Mouse (Mus musculus) bone marrow, adult 2 months (tissue): ENCODE results near the gene Ints3.

Source experiments
- CTCF ChIP-seq: fragments of 200-500 bp; IDR thresholded peaks from 2 replicates; pipeline ENCODE4 v1.5.1; 2011; ENCODE audit warnings: low read length, control low read depth; ENCODE audit not compliant: control insufficient read depth, insufficient read depth
- POLR2A ChIP-seq: fragments of 200-500 bp; IDR thresholded peaks from 2 replicates; pipeline ENCODE4 v1.6.1; 2011; ENCODE audit warnings: low read depth, mild to moderate bottlenecking, control low read depth, low read length, borderline replicate concordance; ENCODE audit not compliant: control insufficient read depth

DNA sequence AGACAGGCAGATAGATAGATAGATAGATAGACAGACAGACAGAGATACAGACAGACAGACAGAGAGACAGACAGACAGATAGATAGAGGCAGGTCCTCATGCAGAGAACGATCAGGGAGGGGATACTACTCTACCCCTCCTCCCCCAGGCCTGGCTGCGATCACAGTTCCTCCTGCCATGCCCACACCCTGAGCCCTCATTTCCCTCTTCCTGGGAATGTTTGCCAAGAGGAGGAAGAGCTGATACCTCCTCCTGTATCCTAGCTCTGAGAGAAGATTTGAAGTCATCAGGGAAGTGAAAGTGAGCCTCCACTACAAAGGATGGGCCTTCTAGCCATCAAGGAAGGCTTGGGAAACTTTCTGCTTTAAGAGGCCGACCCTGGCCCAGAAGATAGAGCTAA is 37.8 kb downstream of the Ints3 start:
- TF ChIP-seq POLR2A (no peak), CTCF (no peak)
